Mouse (Mus musculus): ENCODE results near the gene Gpt2.

Gpt2 gene

GRCm38 (mm10) chr8:85492125-85492875, at the start of gene Gpt2:
Gpt2 (plus strand) TSS chr8:85492576.
- in situ Hi-C loops (cut with MboI, MseI) = no loop called here

GRCm38 (mm10) chr8:85444092-85444491, 48.3 kb upstream of the Gpt2 start:
- in situ Hi-C loops (cut with MboI, MseI) = no loop called here

- in situ Hi-C loops (cut with MboI, MseI) = no loop called here
Measured at GRCm38 (mm10) chr8:85445936-85446685, 46.3 kb upstream of the Gpt2 start.

GRCm38 (mm10) chr8:85450335-85450734, 42.0 kb upstream of the Gpt2 start:
- in situ Hi-C loops (cut with MboI, MseI) = loop anchor here (10.0 kb wide), 1 partner anchor 74 kb away; no protein-coding TSS in a partner anchor

- in situ Hi-C loops (cut with MboI, MseI) = loop anchor here (10.0 kb wide), 1 partner anchor 72 kb away; no protein-coding TSS in a partner anchor
Measured at GRCm38 (mm10) chr8:85452328-85452727, 40.0 kb upstream of the Gpt2 start.

GRCm38 (mm10) chr8:85453256-85453655, 39.1 kb upstream of the Gpt2 start:
- in situ Hi-C loops (cut with MboI, MseI) = loop anchor here (10.0 kb wide), 1 partner anchor 72 kb away; no protein-coding TSS in a partner anchor

- in situ Hi-C loops (cut with MboI, MseI) = loop anchor here (10.0 kb wide), 1 partner anchor 70 kb away; no protein-coding TSS in a partner anchor
Measured at GRCm38 (mm10) chr8:85454750-85455149, 37.6 kb upstream of the Gpt2 start.

- in situ Hi-C loops (cut with MboI, MseI) = loop anchor here (10.0 kb wide), 1 partner anchor 68 kb away; no protein-coding TSS in a partner anchor
Measured at GRCm38 (mm10) chr8:85456536-85456935, 35.8 kb upstream of the Gpt2 start.

GRCm38 (mm10) chr8:85459582-85459981, 32.8 kb upstream of the Gpt2 start:
- in situ Hi-C loops (cut with MboI, MseI) = loop anchor here (10.0 kb wide), 1 partner anchor 65 kb away; no protein-coding TSS in a partner anchor

GRCm38 (mm10) chr8:85460804-85461203, 31.6 kb upstream of the Gpt2 start:
- in situ Hi-C loops (cut with MboI, MseI) = no loop called here

GRCm38 (mm10) chr8:85461377-85461776, 31.0 kb upstream of the Gpt2 start:
- in situ Hi-C loops (cut with MboI, MseI) = no loop called here

GRCm38 (mm10) chr8:85462441-85462840, 29.9 kb upstream of the Gpt2 start:
- in situ Hi-C loops (cut with MboI, MseI) = no loop called here

- in situ Hi-C loops (cut with MboI, MseI) = no loop called here
Measured at GRCm38 (mm10) chr8:85464316-85464715, 28.1 kb upstream of the Gpt2 start.

- in situ Hi-C loops (cut with MboI, MseI) = no loop called here
Measured at GRCm38 (mm10) chr8:85466056-85466455, 26.3 kb upstream of the Gpt2 start.

GRCm38 (mm10) chr8:85470753-85471152, 21.6 kb upstream of the Gpt2 start:
- in situ Hi-C loops (cut with MboI, MseI) = no loop called here

GRCm38 (mm10) chr8:85472800-85473199, 19.6 kb upstream of the Gpt2 start:
- in situ Hi-C loops (cut with MboI, MseI) = no loop called here

GRCm38 (mm10) chr8:85473246-85473645, 19.1 kb upstream of the Gpt2 start:
- in situ Hi-C loops (cut with MboI, MseI) = no loop called here

GRCm38 (mm10) chr8:85474924-85475323, 17.5 kb upstream of the Gpt2 start:
- in situ Hi-C loops (cut with MboI, MseI) = no loop called here

- in situ Hi-C loops (cut with MboI, MseI) = no loop called here
Measured at GRCm38 (mm10) chr8:85476970-85477545, 15.3 kb upstream of the Gpt2 start.

- in situ Hi-C loops (cut with MboI, MseI) = no loop called here
Measured at GRCm38 (mm10) chr8:85478397-85478796, 14.0 kb upstream of the Gpt2 start.

GRCm38 (mm10) chr8:85479710-85480109, 12.7 kb upstream of the Gpt2 start:
- in situ Hi-C loops (cut with MboI, MseI) = no loop called here

GRCm38 (mm10) chr8:85481900-85482299, 10.5 kb upstream of the Gpt2 start:
- in situ Hi-C loops (cut with MboI, MseI) = no loop called here
